Mouse (Mus musculus): ENCODE data around the gene Rpp40.

DNA sequence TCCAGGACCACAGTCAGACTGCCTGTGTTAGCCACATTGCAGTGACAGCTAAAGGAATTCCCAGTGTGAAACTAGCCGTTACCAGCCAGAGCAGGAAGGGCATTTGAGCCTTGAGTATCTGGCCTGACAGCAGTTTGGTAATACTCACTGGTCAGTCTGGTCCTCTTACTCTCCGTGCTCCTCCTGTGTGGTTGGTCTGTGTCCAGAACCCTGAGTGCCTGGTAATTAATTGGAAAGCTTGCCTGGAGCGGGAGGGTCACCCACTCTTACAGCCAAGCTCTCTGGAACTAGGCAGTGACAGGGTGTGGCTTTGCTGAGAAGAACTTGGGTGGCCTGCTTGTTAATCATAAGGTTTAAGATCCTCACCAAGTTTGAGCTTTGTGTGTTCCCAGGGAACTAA, 57.5 kb downstream of the Rpp40 start:
- TF ChIP-seq CTCF (conservative IDR thresholded peaks at IDR 0.05; ENCODE audit: low read length) (no peak), POU5F1 (IDR thresholded peaks at IDR 0.05; ENCODE audit: borderline replicate concordance, low read length) (no peak)
